Mouse (Mus musculus) left cerebral cortex, postnatal 25 days (tissue): ENCODE measurements around the gene Man2a2. TPM values are rescaled to one million over a fixed set of nuclear protein-coding genes. Genes with fewer than 3 reads are reported as not detected.
"Not testable (repeated sequence)": the region's sequence is repeated elsewhere in the genome, so short reads cannot be mapped to it uniquely, and the experiment has no call there.

Source experiments
- DNase-seq, 2 experiments: peaks; one replicate each; pipeline ENCODE4 v3.0.0; 2022; ENCODE audit warnings: low spot score in 2 of 2, mixed read lengths in 1 of 2
- intact Hi-C: fragments of 180-260 bp; cut with DNase I; formaldehyde crosslinking; loops from one replicate; pipeline ENCODE4 v1.15.1; 2025
- total RNA-seq, 2 experiments: library from RNA; stranded (reverse); gene quantifications; 2 replicates each; pipeline ENCODE4 v1.2.3; 2021

Man2a2 gene
- total RNA-seq, 2 experiments from 2014 or later = 128 to 147 TPM

GRCm38 (mm10) chr7:80343270-80344018 is 27.7 kb downstream of the Man2a2 start:
- DNase-seq = no peak
- intact Hi-C loops = loop anchor here (1.0 kb wide), 1 partner anchor 27 kb away; no protein-coding TSS in a partner anchor

GRCm38 (mm10) chr7:80342858-80343257 is 28.3 kb downstream of the Man2a2 start, which contains the start of gene Hddc3:
Gene Hddc3 (plus strand): TSS chr7:80343104.
- intact Hi-C loops = loop anchor here (1.0 kb wide), 1 partner anchor 27 kb away; no protein-coding TSS in a partner anchor
- peak; percentile 97 for DNase-seq

GRCm38 (mm10) chr7:80341793-80342192 is 29.4 kb downstream of the Man2a2 start:
- DNase-seq = no peak
- intact Hi-C loops = no loop called here

GRCm38 (mm10) chr7:80340793-80341192 is 30.4 kb downstream of the Man2a2 start, which contains the start of gene Unc45a:
Gene Unc45a (minus strand): TSS chr7:80341005.
- intact Hi-C loops = no loop called here
- DNase-seq = peak; percentile 58 to 74

GRCm38 (mm10) chr7:80339793-80340628 is 31.2 kb downstream of the Man2a2 start:
- intact Hi-C loops = loop anchor here (2.0 kb wide), 1 partner anchor 15 kb away; the partner anchor contains the start of gene Rccd1
- peak; percentile 98 to 99 for DNase-seq

- intact Hi-C loops = loop anchor here (2.0 kb wide), 1 partner anchor 15 kb away; the partner anchor contains the start of gene Rccd1
- DNase-seq = peak in 1 of 2 experiments; percentile 35
Observed at GRCm38 (mm10) chr7:80339371-80339770, 31.8 kb downstream of the Man2a2 start.

GRCm38 (mm10) chr7:80336932-80337331 is 34.2 kb downstream of the Man2a2 start:
- DNase-seq = no peak
- intact Hi-C loops = no loop called here

GRCm38 (mm10) chr7:80334848-80335247 is 36.3 kb downstream of the Man2a2 start:
- DNase-seq = no peak
- intact Hi-C loops = no loop called here

- DNase-seq = no peak
- intact Hi-C loops = no loop called here
Observed at GRCm38 (mm10) chr7:80331433-80331832, 39.7 kb downstream of the Man2a2 start.

- no peak for DNase-seq
- intact Hi-C loops = no loop called here
Observed at GRCm38 (mm10) chr7:80330278-80330677, 40.9 kb downstream of the Man2a2 start.

- no peak for DNase-seq
- intact Hi-C loops = no loop called here
Observed at GRCm38 (mm10) chr7:80326076-80326475, 45.1 kb downstream of the Man2a2 start.

GRCm38 (mm10) chr7:80325292-80325868 is 45.8 kb downstream of the Man2a2 start:
- intact Hi-C loops = loop anchor here (2.0 kb wide), 1 partner anchor 13 kb away; no protein-coding TSS in a partner anchor
- DNase-seq = no peak

GRCm38 (mm10) chr7:80324816-80325119 is 46.4 kb downstream of the Man2a2 start:
- intact Hi-C loops = loop anchor here (2.0 kb wide), 1 partner anchor 14 kb away; no protein-coding TSS in a partner anchor

GRCm38 (mm10) chr7:80324043-80324815 is 46.9 kb downstream of the Man2a2 start, which contains the start of gene Rccd1:
Gene Rccd1 (minus strand): TSS chr7:80324454.
- peak; percentile 97 to 98 for DNase-seq
- intact Hi-C loops = loop anchor here (2.0 kb wide), 1 partner anchor 15 kb away; no protein-coding TSS in a partner anchor

More at GRCm38 (mm10) chr7:80324816-80325119, 46.4 kb downstream of the Man2a2 start:
- not testable (repeated sequence) for DNase-seq

GRCm38 (mm10) chr7:80323336-80323735 is 47.8 kb downstream of the Man2a2 start:
- no peak for DNase-seq
- intact Hi-C loops = no loop called here

- intact Hi-C loops = no loop called here
- peak in 1 of 2 experiments; percentile 39 for DNase-seq
Observed at GRCm38 (mm10) chr7:80319846-80320496, 51.2 kb downstream of the Man2a2 start.

GRCm38 (mm10) chr7:80318670-80319069 is 52.5 kb downstream of the Man2a2 start:
- peak in 1 of 2 experiments; percentile 31 for DNase-seq
- intact Hi-C loops = no loop called here

GRCm38 (mm10) chr7:80317439-80318115 is 53.6 kb downstream of the Man2a2 start:
- intact Hi-C loops = no loop called here
- DNase-seq = no peak
